Mouse (Mus musculus) heart, postnatal 10 days (tissue): ENCODE data around the gene Tbc1d9b. TPM values are rescaled to one million over a fixed set of nuclear protein-coding genes. Genes with fewer than 3 reads are reported as not detected.

Experiments
- DNase-seq, 2 experiments: peaks; one replicate each; pipeline ENCODE4 v3.0.0; 2021
- intact Hi-C: fragments of 180-260 bp; cut with DNase I; formaldehyde crosslinking; loops from one replicate; pipeline ENCODE4 v1.15.1; 2025
- total RNA-seq, 2 experiments: library from RNA; stranded (reverse); gene quantifications; 2 replicates each; pipeline ENCODE4 v1.2.3; 2021

Gene Tbc1d9b
- total RNA-seq, 2 experiments from 2014 or later: 44.5 to 48.6 TPM

GRCm38 (mm10) chr11:50206037-50206436, 74.8 kb downstream of the Tbc1d9b start:
- intact Hi-C loops: no loop called here

GRCm38 (mm10) chr11:50207344-50207743, 76.1 kb downstream of the Tbc1d9b start:
- DNase-seq: no peak
- intact Hi-C loops: no loop called here

More at GRCm38 (mm10) chr11:50206037-50206436, 74.8 kb downstream of the Tbc1d9b start:
- DNase-seq: no peak

DNA sequence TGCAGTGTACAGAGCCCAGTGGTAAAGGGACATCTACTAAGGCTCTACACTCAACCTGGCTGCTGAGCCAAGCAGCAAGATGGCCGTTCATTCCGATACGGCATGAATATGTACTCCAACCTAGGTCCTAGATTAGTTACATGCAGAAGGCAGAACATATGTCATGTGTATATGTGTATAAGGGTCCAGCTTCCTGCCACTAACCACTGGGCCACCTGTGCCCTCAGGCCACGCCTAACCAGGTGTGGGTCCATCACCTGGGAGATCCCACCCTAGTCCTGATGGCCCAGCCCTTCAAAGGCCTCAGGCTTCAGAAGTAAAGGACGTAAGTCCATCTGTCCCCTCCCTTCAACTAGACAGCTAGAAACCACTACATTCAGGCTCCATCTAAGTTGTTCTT, 76.8 kb downstream of the Tbc1d9b start:
- intact Hi-C loops: no loop called here
- DNase-seq: no peak

- intact Hi-C loops: no loop called here
- peak; percentile 93 for DNase-seq
Measured at GRCm38 (mm10) chr11:50210101-50210504, 78.9 kb downstream of the Tbc1d9b start.

- peak; percentile 89 for DNase-seq
- intact Hi-C loops: no loop called here
Measured at GRCm38 (mm10) chr11:50210505-50211151, 79.4 kb downstream of the Tbc1d9b start, which contains the start of the genes Sqstm1 and Mgat4b. Gene Sqstm1, minus strand, starts transcription at chr11:50210827. Gene Mgat4b, plus strand, starts transcription at chr11:50210890.

DNA sequence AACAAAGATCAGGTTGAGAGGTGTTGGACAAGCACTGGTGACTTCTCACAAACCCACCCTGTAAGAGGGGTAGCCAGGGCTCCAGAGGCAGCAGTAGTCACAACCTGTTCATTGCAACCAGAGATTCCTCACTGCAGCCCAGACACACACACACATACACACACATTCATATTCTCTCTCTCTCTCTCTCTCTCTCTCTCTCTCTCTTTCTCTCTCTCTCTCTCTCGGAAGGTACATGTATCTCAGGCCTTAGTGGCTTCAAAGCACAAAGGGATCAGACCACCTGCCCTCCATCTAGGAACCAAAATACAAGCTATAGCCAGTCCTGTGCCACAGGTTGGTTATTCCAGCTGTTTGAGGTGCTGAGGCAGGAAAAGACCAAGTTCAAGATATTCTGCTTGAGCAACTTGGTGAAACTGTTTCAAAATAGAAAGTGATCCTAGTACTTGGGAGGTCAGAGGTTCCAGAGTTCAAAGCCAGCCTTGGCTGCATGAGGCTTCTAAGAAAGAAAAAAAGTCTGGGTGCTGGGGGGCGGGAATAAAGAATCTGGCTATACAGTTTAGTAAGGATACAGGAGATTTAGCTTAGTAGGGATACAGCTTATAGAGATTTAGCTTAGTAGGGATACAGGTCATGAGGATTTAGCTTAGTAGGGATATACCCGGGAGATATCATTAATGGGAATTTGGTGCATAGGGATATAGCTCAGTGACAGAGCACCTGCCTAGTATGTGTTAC, 80.3 kb downstream of the Tbc1d9b start:
- intact Hi-C loops: no loop called here
- no peak for DNase-seq

DNA sequence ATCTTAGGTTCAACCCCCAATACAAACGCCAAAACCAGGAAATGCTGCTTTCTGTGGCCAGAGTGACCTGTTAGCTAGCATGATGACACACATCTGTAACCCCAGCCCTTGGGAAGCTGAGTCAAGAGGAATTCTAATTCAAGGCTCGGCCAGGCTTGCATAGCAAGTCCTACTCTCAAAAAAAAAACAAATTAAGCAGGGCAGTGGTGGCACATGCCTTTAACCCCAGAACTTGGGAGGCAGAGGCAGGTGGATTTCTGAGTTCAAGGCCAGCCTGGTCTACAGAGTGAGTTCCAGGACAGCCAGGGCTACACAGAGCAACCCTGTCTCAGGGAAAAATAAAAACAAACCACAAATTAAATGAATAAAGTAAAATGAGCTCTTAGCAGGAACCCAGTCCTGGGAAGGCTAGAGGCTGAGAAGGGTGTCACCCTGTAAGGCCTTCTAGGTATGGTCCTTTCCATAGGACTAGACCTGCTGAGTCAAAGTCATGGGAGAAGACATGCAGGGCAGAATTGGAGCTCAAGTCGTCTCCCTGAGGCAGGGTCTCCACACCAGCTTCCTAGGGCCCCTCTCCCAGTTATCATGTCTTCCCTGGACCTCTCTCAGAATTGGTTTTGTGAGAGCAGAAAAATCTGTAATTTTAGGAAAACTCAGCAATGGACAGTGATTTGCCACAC, 81.0 kb downstream of the Tbc1d9b start:
- intact Hi-C loops: no loop called here
- no peak for DNase-seq

GRCm38 (mm10) chr11:50212848-50213758, 81.9 kb downstream of the Tbc1d9b start:
- DNase-seq: peak; percentile 89 to 91
- intact Hi-C loops: no loop called here

DNA sequence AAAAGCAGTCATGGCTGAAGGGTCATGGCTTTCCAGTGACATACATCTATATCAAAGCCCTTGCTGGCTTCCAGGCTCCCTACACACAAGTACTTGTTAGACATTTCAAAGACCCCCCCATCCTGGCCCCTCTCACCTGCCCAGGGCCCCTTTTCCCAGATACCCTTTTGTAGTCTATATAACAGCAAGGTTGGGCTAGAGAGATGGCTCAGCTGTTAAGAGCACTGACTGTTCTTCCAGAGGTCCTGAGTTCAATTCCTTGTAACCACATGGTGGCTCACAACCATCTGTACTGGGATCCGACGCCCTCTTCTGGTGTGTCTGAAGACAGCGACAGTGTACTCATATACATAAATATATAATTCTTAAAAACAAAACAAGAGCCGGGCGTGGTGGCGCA, 83.4 kb downstream of the Tbc1d9b start:
- intact Hi-C loops: no loop called here
- DNase-seq: no peak

DNA sequence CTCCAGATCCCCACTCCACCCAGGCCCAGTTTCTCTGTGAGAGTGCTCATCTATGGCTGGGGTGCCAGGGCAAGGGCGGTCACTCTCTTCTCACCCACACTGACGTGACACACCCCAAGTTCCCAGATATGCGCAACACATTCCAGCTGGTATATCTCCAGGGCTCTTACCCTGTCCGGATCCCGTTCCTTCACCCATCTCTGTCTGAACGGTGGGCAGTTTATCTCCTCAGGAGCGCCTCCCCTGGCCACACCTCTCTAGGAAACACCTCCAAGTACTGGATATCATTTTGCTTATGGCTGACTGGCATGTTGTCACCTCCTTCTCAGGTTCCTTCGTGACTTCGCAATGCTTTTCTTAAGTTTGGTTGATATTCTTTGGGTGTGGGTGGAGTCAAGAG, 84.4 kb downstream of the Tbc1d9b start:
- no peak for DNase-seq
- intact Hi-C loops: no loop called here

GRCm38 (mm10) chr11:50216724-50217366, 85.6 kb downstream of the Tbc1d9b start:
- DNase-seq: no peak
- intact Hi-C loops: no loop called here

GRCm38 (mm10) chr11:50217811-50218210, 86.6 kb downstream of the Tbc1d9b start:
- intact Hi-C loops: no loop called here

GRCm38 (mm10) chr11:50219833-50220232, 88.6 kb downstream of the Tbc1d9b start:
- no peak for DNase-seq
- intact Hi-C loops: no loop called here

More at GRCm38 (mm10) chr11:50217811-50218210, 86.6 kb downstream of the Tbc1d9b start:
- DNase-seq: no peak

Other genes starting within 250 kb of the Tbc1d9b start
- under 1 TPM in 1 of 2 experiments, not detected in 1; 0.29 TPM for gene Rasgef1c, start 229.6 kb upstream of the Tbc1d9b start, total RNA-seq
- gene Rnf130, start 106.0 kb upstream of the Tbc1d9b start, total RNA-seq: 10 to 100 TPM; 48.8 to 56.2 TPM
- gene Mrnip, start 43.0 kb downstream of the Tbc1d9b start, total RNA-seq: 1 to 10 TPM; 6.0 TPM
- 100 to 1,000 TPM; 239 to 247 TPM for gene Sqstm1, start 79.4 kb downstream of the Tbc1d9b start, total RNA-seq
- gene Mgat4b, start 79.5 kb downstream of the Tbc1d9b start, total RNA-seq: 100 to 1,000 TPM; 122 to 127 TPM
- gene Ltc4s, start 107.2 kb downstream of the Tbc1d9b start, total RNA-seq: 1 to 10 TPM; 5.0 to 5.9 TPM
- 10 to 100 TPM; 19.2 to 20.3 TPM for gene Maml1, start 160.9 kb downstream of the Tbc1d9b start, total RNA-seq
- gene Canx, start 194.3 kb downstream of the Tbc1d9b start, total RNA-seq: 100 to 1,000 TPM; 270 to 302 TPM
- gene Cby3, start 223.1 kb downstream of the Tbc1d9b start, total RNA-seq: not detected
- gene Hnrnph1, start 245.6 kb downstream of the Tbc1d9b start, total RNA-seq: 100 to 1,000 TPM; 154 to 182 TPM